Comparison of ENCODE assay signal across 11 mouse cellular contexts in the genomic region with DNA sequence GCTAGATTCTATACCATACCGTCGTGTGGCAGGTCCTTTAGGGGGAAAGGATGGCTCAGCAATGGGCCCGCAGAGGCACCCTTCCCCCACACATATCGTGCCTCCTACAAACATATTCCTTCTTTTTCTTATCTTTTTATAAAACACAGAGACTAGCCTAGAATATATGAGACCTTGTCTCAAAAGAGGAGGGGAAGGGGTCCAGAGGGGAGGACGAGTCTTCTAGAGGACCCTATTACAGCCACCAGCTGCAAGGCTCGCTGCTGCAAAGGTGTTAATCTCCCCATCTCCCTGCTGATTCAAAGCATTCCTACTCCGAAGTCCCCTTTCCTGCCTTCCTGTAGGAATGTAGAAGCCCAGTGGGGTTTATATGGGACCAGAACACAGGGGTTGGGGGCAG. TPM values are rescaled to one million over a fixed set of nuclear protein-coding genes. Genes with fewer than 3 reads are reported as not detected.
A peak's percentile ranks its signal among the peaks of the same experiment; 100 is the strongest.
DNase-seq lines count a peak whose midpoint lies in the region; ATAC-seq and TF ChIP-seq lines count a peak whose summit lies in the region.
"Had no signal": no experiment of that assay in that cellular context is flagged by ENCODE, and none has a peak within 500 bp of the region (broad histone marks: within the 10 kb centered on the region; RNA-seq: fewer than 3 reads in every experiment).

No protein-coding gene starts in this region.

- no peak for TF ChIP-seq CTCF in testis, adult 2 months (IDR thresholded peaks at IDR 0.05; ENCODE audit: control insufficient read depth, insufficient read depth, insufficient replicate concordance, low read depth, low read length)

- peak overlapping the region; percentile 34 for H3K4me2 ChIP-seq in forebrain, embryonic 12.5 days
- no peak overlapping the region for H3K4me2 ChIP-seq in forebrain, embryonic 15.5 days (replicated peaks)
- H3K4me2 ChIP-seq in limb, embryonic 15.5 days = no peak overlapping the region

- H3K4me3 ChIP-seq in forebrain, embryonic 12.5 days (replicated peaks) = no peak overlapping the region
- H3K4me3 ChIP-seq in forebrain, embryonic 15.5 days = no peak overlapping the region
- no peak overlapping the region for H3K4me3 ChIP-seq in testis, adult 2 months (ENCODE audit: control insufficient read depth, low read depth, low read length)
- H3K4me3 ChIP-seq in limb, embryonic 15.5 days = no peak overlapping the region

- no peak for TF ChIP-seq POLR2A in testis, adult 2 months (IDR thresholded peaks at IDR 0.05; ENCODE audit: control insufficient read depth, low read depth, low read length)

- no peaks in the 10 kb centered on the region for H3K36me3 ChIP-seq in forebrain, embryonic 12.5 days (replicated peaks)
- no peaks in the 10 kb centered on the region for H3K36me3 ChIP-seq in forebrain, embryonic 15.5 days
- no peaks in the 10 kb centered on the region for H3K36me3 ChIP-seq in testis, adult 2 months (ENCODE audit: control insufficient read depth, insufficient read depth, low read length)
- no peaks in the 10 kb centered on the region for H3K36me3 ChIP-seq in limb, embryonic 15.5 days

- no peak for DNase-seq in testis, postnatal 14 days (ENCODE audit: low spot score)
- DNase-seq in cerebellum, postnatal 14 days = no peak
- DNase-seq in adrenal gland, postnatal 14 days = no peak
- no peak for DNase-seq in layer of hippocampus, adult 18-20 months (ENCODE audit: low spot score in 2 of 2)
- DNase-seq: cerebellum, adult 11-12 months; heart, postnatal 36 days had no signal

- ATAC-seq in forebrain, embryonic 12.5 days (ENCODE audit: low FRiP score) = no peak
- no peak for ATAC-seq in forebrain, embryonic 15.5 days (replicated peaks)
- ATAC-seq in limb, embryonic 15.5 days (ENCODE audit: insufficient number of reproducible peaks, low FRiP score, low TSS enrichment, low read depth) = no peak

- H3K4me1 ChIP-seq in forebrain, embryonic 12.5 days = peaks cover 33% of the 10 kb centered on the region
- H3K4me1 ChIP-seq in forebrain, embryonic 15.5 days = peaks cover 12% of the 10 kb centered on the region
- peaks cover 33% of the 10 kb centered on the region for H3K4me1 ChIP-seq in testis, adult 2 months (ENCODE audit: control insufficient read depth, insufficient read depth, low read length)
- peaks cover 21% of the 10 kb centered on the region for H3K4me1 ChIP-seq in limb, embryonic 15.5 days

- 4% methylated on average over 7 of the region's 7 CpGs for WGBS in forebrain, embryonic 12.5 days
- 7% methylated on average over 7 of the region's 7 CpGs for WGBS in forebrain, embryonic 15.5 days
- WGBS in limb, embryonic 15.5 days = 6% methylated on average over 7 of the region's 7 CpGs

- H3K9me3 ChIP-seq in forebrain, embryonic 12.5 days = no peaks in the 10 kb centered on the region
- no peaks in the 10 kb centered on the region for H3K9me3 ChIP-seq in forebrain, embryonic 15.5 days
- H3K9me3 ChIP-seq in limb, embryonic 15.5 days = no peaks in the 10 kb centered on the region

- no peak overlapping the region for H3K9ac ChIP-seq in forebrain, embryonic 12.5 days
- H3K9ac ChIP-seq in forebrain, embryonic 15.5 days (replicated peaks) = no peak overlapping the region
- no peak overlapping the region for H3K9ac ChIP-seq in limb, embryonic 15.5 days

- peak overlapping the region; percentile 79 for H3K27ac ChIP-seq in forebrain, embryonic 12.5 days
- no peak overlapping the region for H3K27ac ChIP-seq in forebrain, embryonic 15.5 days (replicated peaks)
- peak overlapping the region; percentile 12; the same call in 1 of the 2 replicates for H3K27ac ChIP-seq in testis, adult 2 months (ENCODE audit: control insufficient read depth, insufficient read depth, low read depth, low read length)
- H3K27ac ChIP-seq in limb, embryonic 15.5 days = peak overlapping the region; percentile 67

- no peaks in the 10 kb centered on the region for H3K27me3 ChIP-seq in forebrain, embryonic 12.5 days
- no peaks in the 10 kb centered on the region for H3K27me3 ChIP-seq in forebrain, embryonic 15.5 days
- H3K27me3 ChIP-seq in testis, adult 2 months (ENCODE audit: control insufficient read depth, insufficient read depth, low read length) = no peaks in the 10 kb centered on the region
- no peaks in the 10 kb centered on the region for H3K27me3 ChIP-seq in limb, embryonic 15.5 days

RNA-seq across cellular contexts. Expression of a gene that starts 12.1 kb away (rescaled TPM):
- polyA plus RNA-seq in forebrain, embryonic 12.5 days (2016; fragmentation: Nextera tagmentation; extraction: Ambion mirVana) = 8.5 and 9.8 TPM in 2 replicates
- polyA plus RNA-seq in forebrain, embryonic 15.5 days (2015; fragmentation: Nextera tagmentation; extraction: Ambion mirVana) = 5.4 and 5.9 TPM in 2 replicates
- polyA plus RNA-seq in testis, adult 2 months (2012; rRNA removed) = 105 and 109 TPM in 2 replicates
- polyA plus RNA-seq in limb, embryonic 15.5 days (2015; fragmentation: Nextera tagmentation; extraction: Ambion mirVana) = 24.6 and 24.8 TPM in 2 replicates
- 17.6 and 23.5 TPM in 2 replicates for total RNA-seq in adrenal gland, postnatal 14 days (2021)
- total RNA-seq in layer of hippocampus, adult 18-20 months (2021) = 10 to 100 TPM; 10.2 to 13.5 TPM

RNA-seq across cellular contexts. Expression of a gene that starts 14.7 kb away (rescaled TPM):
- 56.6 and 59.0 TPM in 2 replicates for polyA plus RNA-seq in forebrain, embryonic 12.5 days (2016; fragmentation: Nextera tagmentation; extraction: Ambion mirVana)
- 44.1 and 49.0 TPM in 2 replicates for polyA plus RNA-seq in forebrain, embryonic 15.5 days (2015; fragmentation: Nextera tagmentation; extraction: Ambion mirVana)
- 74.0 and 75.6 TPM in 2 replicates for polyA plus RNA-seq in testis, adult 2 months (2012; rRNA removed)
- polyA plus RNA-seq in limb, embryonic 15.5 days (2015; fragmentation: Nextera tagmentation; extraction: Ambion mirVana) = 15.1 and 18.2 TPM in 2 replicates
- total RNA-seq in adrenal gland, postnatal 14 days (2021) = 38.4 and 38.9 TPM in 2 replicates
- 100 to 1,000 TPM in 1 of 2 experiments, 10 to 100 TPM in 1; 95.5 to 100 TPM for total RNA-seq in layer of hippocampus, adult 18-20 months (2021)

RNA-seq across cellular contexts. Expression of a gene that starts 31.4 kb away (rescaled TPM):
- polyA plus RNA-seq in forebrain, embryonic 12.5 days (2016; fragmentation: Nextera tagmentation; extraction: Ambion mirVana) = 1.8 and 3.1 TPM in 2 replicates
- 6.3 and 12.5 TPM in 2 replicates for polyA plus RNA-seq in forebrain, embryonic 15.5 days (2015; fragmentation: Nextera tagmentation; extraction: Ambion mirVana)
- polyA plus RNA-seq in testis, adult 2 months (2012; rRNA removed) = 5.2 and 5.6 TPM in 2 replicates
- polyA plus RNA-seq in limb, embryonic 15.5 days (2015; fragmentation: Nextera tagmentation; extraction: Ambion mirVana) = 16.2 and 19.4 TPM in 2 replicates
- 8.6 and 9.5 TPM in 2 replicates for total RNA-seq in adrenal gland, postnatal 14 days (2021)
- 1 to 10 TPM; 1.8 to 2.0 TPM for total RNA-seq in layer of hippocampus, adult 18-20 months (2021)
- total RNA-seq: left cerebral cortex, adult 18-20 months had no signal
